Mouse (Mus musculus) heart, embryonic 13.5 days (tissue): Measurements from ENCODE around the gene Lrrc37a. TPM values are rescaled to one million over a fixed set of nuclear protein-coding genes. Genes with fewer than 3 reads are reported as not detected.
"Not testable (repeated sequence)": the region's sequence is repeated elsewhere in the genome, so short reads cannot be mapped to it uniquely, and the experiment has no call there.

Experiments
- ATAC-seq: fragments of 200-750 bp; cut with Nextera tagmentation; 2 replicates; pipeline ENCODE4 v1.8.0; 2017; ENCODE audit warnings: moderate TSS enrichment; ENCODE audit not compliant: insufficient number of reproducible peaks, low FRiP score, low TSS enrichment; ENCODE audit errors: extremely low read depth
- H3K27ac ChIP-seq: fragments of 300-500 bp; sonication (generic); replicated peaks from 2 replicates; pipeline ENCODE4 v1.5.1; 2015; ENCODE audit warnings: moderate library complexity, mild to moderate bottlenecking, inconsistent platforms
- H3K27me3 ChIP-seq: fragments of 300-500 bp; sonication (generic); replicated peaks from 2 replicates; pipeline ENCODE4 v1.6.1; 2015; ENCODE audit warnings: mild to moderate bottlenecking, inconsistent platforms
- H3K36me3 ChIP-seq: fragments of 300-500 bp; sonication (generic); 2 replicates; pipeline ENCODE4 v1.6.1; 2015; ENCODE audit warnings: mild to moderate bottlenecking, inconsistent platforms
- H3K4me1 ChIP-seq: fragments of 300-500 bp; sonication (generic); 2 replicates; pipeline ENCODE4 v1.6.1; 2015; ENCODE audit warnings: inconsistent platforms
- H3K4me2 ChIP-seq: fragments of 300-500 bp; sonication (generic); 2 replicates; pipeline ENCODE4 v1.6.1; 2015; ENCODE audit warnings: inconsistent platforms, mild to moderate bottlenecking, moderate library complexity
- H3K4me3 ChIP-seq: fragments of 300-500 bp; sonication (generic); 2 replicates; pipeline ENCODE4 v1.5.1; 2015; ENCODE audit warnings: moderate library complexity, mild to moderate bottlenecking, inconsistent platforms
- H3K9ac ChIP-seq: fragments of 300-500 bp; sonication (generic); 2 replicates; pipeline ENCODE4 v1.6.1; 2015; ENCODE audit warnings: inconsistent platforms, mild to moderate bottlenecking, moderate library complexity
- H3K9me3 ChIP-seq: fragments of 300-500 bp; sonication (generic); 2 replicates; pipeline ENCODE4 v1.6.1; 2016; ENCODE audit warnings: inconsistent platforms
- WGBS: fragments of 180-500 bp; shearing (Covaris S2); methylation state at CpG from one replicate; pipeline ENCODE4 v1.1.7; 2015; ENCODE audit warnings: mixed read lengths; 5-methylcytosine and 5-hydroxymethylcytosine counted together
- polyA plus RNA-seq: library from polyadenylated mRNA; unstranded; fragments of >200 nt; fragmentation: Nextera tagmentation; extraction: Ambion mirVana; gene quantifications from 2 replicates; pipeline ENCODE4 v1.2.1, GENCODE M21; 2015

The Lrrc37a gene
- polyA plus RNA-seq, 1 experiment from 2014 or later = not detected

GRCm38 (mm10) chr11:103412950-103413423, 91.4 kb downstream of the Lrrc37a start:
- H3K4me1 ChIP-seq = peaks cover 19% of the 10 kb centered on the region
- no peaks in the 10 kb centered on the region for H3K36me3 ChIP-seq
- H3K4me3 ChIP-seq = peak overlapping the region; percentile 90
- no peaks in the 10 kb centered on the region for H3K9me3 ChIP-seq
- ATAC-seq = peak; percentile 41; the same call in 1 of the 2 replicates
- WGBS = 3% methylated on average over 14 of the region's 14 CpGs
- H3K9ac ChIP-seq = peak overlapping the region; percentile 90
- H3K4me2 ChIP-seq = peak overlapping the region; percentile 94
- peak overlapping the region; percentile 52; the same call in 1 of the 2 replicates for H3K27ac ChIP-seq
- peaks cover 12% of the 10 kb centered on the region for H3K27me3 ChIP-seq

DNA sequence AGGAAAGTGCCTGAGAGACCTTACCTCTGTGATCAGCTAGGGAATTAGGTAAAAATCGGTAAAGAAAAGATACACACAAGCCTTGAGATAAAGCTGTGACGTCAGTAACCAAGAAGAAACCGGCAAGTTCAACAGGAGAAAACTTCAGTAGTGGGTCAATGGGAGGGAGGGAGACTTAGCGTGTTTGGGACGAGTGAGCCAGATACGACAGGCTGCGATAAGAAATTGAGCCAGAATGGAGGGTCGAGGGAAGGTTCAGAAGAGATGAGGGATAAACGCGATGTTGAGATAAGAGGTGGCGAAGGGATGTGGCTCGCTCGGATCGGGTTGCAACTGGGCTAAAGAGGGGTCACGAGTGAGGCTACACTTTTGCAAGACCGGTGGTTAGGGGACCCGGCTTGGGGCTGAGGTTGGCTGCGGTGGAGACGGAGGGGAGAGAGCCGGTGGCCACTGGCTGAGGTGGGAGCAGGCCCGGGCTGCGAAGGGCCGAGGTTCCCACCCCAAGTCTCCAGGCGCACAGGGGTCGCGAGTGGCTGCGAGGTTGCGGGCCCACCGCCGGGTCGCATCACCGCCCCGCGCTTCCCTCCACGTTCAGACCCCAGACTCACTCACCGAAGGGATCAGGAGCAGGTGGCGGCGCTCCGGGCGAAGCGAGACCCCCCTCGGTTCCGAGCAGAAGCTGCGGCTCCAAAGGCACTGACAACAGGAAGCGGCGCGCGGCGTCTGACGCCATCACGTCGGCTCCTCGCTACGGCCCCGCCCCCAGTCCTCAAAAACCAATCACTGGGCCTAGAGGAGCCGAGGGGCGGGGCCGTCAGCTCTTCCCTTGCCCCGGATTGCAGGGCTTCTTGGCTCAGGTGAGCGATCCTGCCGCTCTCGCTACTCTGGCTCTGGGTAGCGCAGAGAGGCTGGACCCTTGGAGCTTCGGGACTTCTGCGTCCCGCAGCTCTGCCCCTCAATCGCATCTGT, 92.1 kb downstream of the Lrrc37a start, which contains the start of gene Plekhm1:
Gene Plekhm1 (minus strand): TSS at position 707 of the 969 bp plus-strand sequence.
- peak within 1 kb of the TSS; percentile 90 for H3K9ac ChIP-seq

DNA sequence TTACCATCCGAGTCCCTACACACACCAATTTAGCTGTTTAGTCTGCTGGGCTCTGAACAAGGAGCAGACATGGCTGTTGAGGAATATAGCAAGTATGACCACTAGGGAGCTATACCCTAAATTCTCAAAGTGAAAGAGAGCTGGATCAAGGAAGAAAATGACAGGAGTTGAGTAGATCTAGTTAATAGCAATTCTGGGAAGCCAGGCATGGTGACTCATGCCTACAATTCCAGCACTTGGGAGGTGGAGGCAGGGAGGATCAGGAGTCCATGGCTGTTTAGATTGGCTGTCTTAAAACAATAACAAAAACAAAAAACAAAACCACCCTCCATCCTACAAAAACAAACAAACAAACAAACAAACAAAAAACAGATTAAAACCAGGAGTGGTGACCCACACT, 93.1 kb downstream of the Lrrc37a start:
- 87% methylated on average over 1 of the region's 1 CpGs for WGBS
- Histone ChIP-seq H3K9ac (peak overlapping the region; percentile 90), H3K4me3 (peak overlapping the region; percentile 90), H3K27me3 (peaks cover 12% of the 10 kb centered on the region), H3K27ac (no peak overlapping the region), H3K4me1 (peaks cover 19% of the 10 kb centered on the region), H3K4me2 (peak overlapping the region; percentile 94), H3K9me3 (no peaks in the 10 kb centered on the region), H3K36me3 (peaks cover 7% of the 10 kb centered on the region)
- ATAC-seq = no peak

More for the DNA sequence above, 92.1 kb downstream of the Lrrc37a start, which contains the start of gene Plekhm1:
- peak within 1 kb of the TSS; percentile 94 for H3K4me2 ChIP-seq
- peaks cover 2% of the 10 kb centered on the region; the same call in 1 of the 2 replicates for H3K36me3 ChIP-seq
- H3K4me1 ChIP-seq = peaks cover 19% of the 10 kb centered on the region
- H3K9me3 ChIP-seq = no peaks in the 10 kb centered on the region
- H3K4me3 ChIP-seq = peak within 1 kb of the TSS; percentile 90
- H3K27me3 ChIP-seq = peaks cover 12% of the 10 kb centered on the region
- H3K27ac ChIP-seq = peak within 1 kb of the TSS; percentile 52
- peak; percentile 95 for ATAC-seq
- under 1% methylated on average over 67 of the region's 67 CpGs for WGBS

GRCm38 (mm10) chr11:103408880-103409279, 95.5 kb downstream of the Lrrc37a start:
- H3K36me3 ChIP-seq = peaks cover 16% of the 10 kb centered on the region
- no peak overlapping the region for H3K9ac ChIP-seq
- H3K4me1 ChIP-seq = peaks cover 19% of the 10 kb centered on the region
- 88% methylated on average over 13 of the region's 13 CpGs for WGBS
- peaks cover under 1% of the 10 kb centered on the region; the same call in 1 of the 2 replicates for H3K27me3 ChIP-seq
- no peak for ATAC-seq
- no peak overlapping the region for H3K27ac ChIP-seq
- H3K9me3 ChIP-seq = no peaks in the 10 kb centered on the region
- H3K4me3 ChIP-seq = no peak overlapping the region
- H3K4me2 ChIP-seq = no peak overlapping the region

DNA sequence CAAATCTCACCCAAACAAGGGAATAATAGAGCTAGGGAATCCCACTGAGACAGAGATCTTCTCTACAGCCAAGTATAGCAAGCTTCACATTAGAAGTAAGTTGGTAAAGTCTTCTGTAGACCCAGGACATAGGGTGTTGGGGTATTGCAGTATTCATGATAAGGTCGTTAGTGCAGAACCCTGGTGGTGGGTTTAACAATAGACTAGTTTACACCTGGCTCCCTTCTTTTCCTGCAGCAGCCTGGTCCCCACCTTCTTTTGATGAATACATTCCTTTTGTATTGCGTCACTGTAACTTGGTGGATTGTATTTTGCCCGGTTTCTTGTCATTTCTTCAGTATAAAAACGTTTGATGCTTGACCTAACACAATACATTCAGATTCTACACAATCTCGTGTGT, 97.3 kb downstream of the Lrrc37a start:
- H3K4me1 ChIP-seq = peaks cover 14% of the 10 kb centered on the region
- H3K9me3 ChIP-seq, H3K4me2 ChIP-seq, H3K27ac ChIP-seq, H3K9ac ChIP-seq, ATAC-seq, H3K27me3 ChIP-seq, H3K4me3 ChIP-seq: not testable (repeated sequence)
- H3K36me3 ChIP-seq = peaks cover 30% of the 10 kb centered on the region
- WGBS = 62% methylated on average over 5 of the region's 5 CpGs

GRCm38 (mm10) chr11:103406551-103406950, 97.8 kb downstream of the Lrrc37a start:
- H3K27me3 ChIP-seq = no peaks in the 10 kb centered on the region
- no peak overlapping the region for H3K27ac ChIP-seq
- 70% methylated on average over 7 of the region's 7 CpGs for WGBS
- no peak overlapping the region for H3K9ac ChIP-seq
- peaks cover 9% of the 10 kb centered on the region for H3K4me1 ChIP-seq
- no peaks in the 10 kb centered on the region for H3K9me3 ChIP-seq
- ATAC-seq = no peak
- H3K4me2 ChIP-seq = no peak overlapping the region
- H3K36me3 ChIP-seq = peaks cover 30% of the 10 kb centered on the region
- H3K4me3 ChIP-seq = no peak overlapping the region

GRCm38 (mm10) chr11:103405814-103406213, 98.6 kb downstream of the Lrrc37a start:
- Histone ChIP-seq H3K9me3 (no peaks in the 10 kb centered on the region), H3K4me1 (0 out of 2 replicates have a peak, but pooled peaks cover 2% of the 10 kb centered on the region), H3K36me3 (peaks cover 30% of the 10 kb centered on the region), H3K4me3 (no peak overlapping the region), H3K27me3 (no peaks in the 10 kb centered on the region), H3K9ac (no peak overlapping the region), H3K4me2 (no peak overlapping the region), H3K27ac (no peak overlapping the region)
- ATAC-seq = no peak
- 94% methylated on average over 1 of the region's 1 CpGs for WGBS

GRCm38 (mm10) chr11:103404618-103405017, 99.8 kb downstream of the Lrrc37a start:
- Histone ChIP-seq H3K4me2 (no peak overlapping the region), H3K4me1 (no peaks in the 10 kb centered on the region), H3K27me3 (no peaks in the 10 kb centered on the region), H3K9me3 (no peaks in the 10 kb centered on the region), H3K36me3 (peaks cover 30% of the 10 kb centered on the region), H3K4me3 (no peak overlapping the region), H3K27ac (no peak overlapping the region), H3K9ac (no peak overlapping the region)
- no peak for ATAC-seq

GRCm38 (mm10) chr11:103403776-103404175, 100.6 kb downstream of the Lrrc37a start:
- H3K9me3 ChIP-seq = no peaks in the 10 kb centered on the region
- H3K4me2 ChIP-seq = no peak overlapping the region
- ATAC-seq = no peak
- no peak overlapping the region for H3K9ac ChIP-seq
- H3K4me3 ChIP-seq = no peak overlapping the region
- H3K27me3 ChIP-seq = no peaks in the 10 kb centered on the region
- no peaks in the 10 kb centered on the region for H3K4me1 ChIP-seq
- H3K27ac ChIP-seq = no peak overlapping the region
- H3K36me3 ChIP-seq = peaks cover 30% of the 10 kb centered on the region
- 61% methylated on average over 4 of the region's 4 CpGs for WGBS

GRCm38 (mm10) chr11:103402738-103403137, 101.7 kb downstream of the Lrrc37a start:
- Histone ChIP-seq H3K4me1 (no peaks in the 10 kb centered on the region), H3K36me3 (peaks cover 30% of the 10 kb centered on the region), H3K27ac (no peak overlapping the region), H3K27me3 (no peaks in the 10 kb centered on the region), H3K9me3 (no peaks in the 10 kb centered on the region), H3K4me3 (no peak overlapping the region), H3K4me2 (no peak overlapping the region), H3K9ac (no peak overlapping the region)
- WGBS = 86% methylated on average over 5 of the region's 5 CpGs
- no peak for ATAC-seq

DNA sequence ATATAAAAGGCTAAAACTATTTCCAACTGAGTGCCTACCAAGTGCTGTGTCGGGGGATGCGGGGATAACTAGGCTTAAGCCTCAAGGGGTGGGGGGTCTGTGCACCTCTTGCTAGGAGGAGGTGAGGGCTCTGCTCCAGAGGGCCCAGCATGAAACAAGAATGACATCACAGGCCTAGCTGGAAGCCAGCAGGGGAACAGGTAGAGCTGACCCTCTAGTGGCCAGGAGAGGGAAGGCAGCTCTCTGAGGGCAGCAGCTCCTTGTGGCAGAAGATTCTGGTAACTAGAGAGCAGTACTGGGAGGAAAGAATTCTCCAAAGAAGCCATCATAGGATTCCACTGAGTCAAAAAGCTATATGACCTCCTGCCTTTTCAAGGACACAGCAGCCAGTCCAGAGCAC, 102.2 kb downstream of the Lrrc37a start:
- WGBS = 51% methylated on average over 2 of the region's 2 CpGs
- peaks cover 27% of the 10 kb centered on the region for H3K36me3 ChIP-seq
- H3K27ac ChIP-seq = no peak overlapping the region
- no peak overlapping the region for H3K4me2 ChIP-seq
- no peaks in the 10 kb centered on the region for H3K27me3 ChIP-seq
- no peak overlapping the region for H3K4me3 ChIP-seq
- H3K4me1 ChIP-seq = no peaks in the 10 kb centered on the region
- H3K9ac ChIP-seq = no peak overlapping the region
- no peak for ATAC-seq
- no peaks in the 10 kb centered on the region for H3K9me3 ChIP-seq
